In the genomic region with DNA sequence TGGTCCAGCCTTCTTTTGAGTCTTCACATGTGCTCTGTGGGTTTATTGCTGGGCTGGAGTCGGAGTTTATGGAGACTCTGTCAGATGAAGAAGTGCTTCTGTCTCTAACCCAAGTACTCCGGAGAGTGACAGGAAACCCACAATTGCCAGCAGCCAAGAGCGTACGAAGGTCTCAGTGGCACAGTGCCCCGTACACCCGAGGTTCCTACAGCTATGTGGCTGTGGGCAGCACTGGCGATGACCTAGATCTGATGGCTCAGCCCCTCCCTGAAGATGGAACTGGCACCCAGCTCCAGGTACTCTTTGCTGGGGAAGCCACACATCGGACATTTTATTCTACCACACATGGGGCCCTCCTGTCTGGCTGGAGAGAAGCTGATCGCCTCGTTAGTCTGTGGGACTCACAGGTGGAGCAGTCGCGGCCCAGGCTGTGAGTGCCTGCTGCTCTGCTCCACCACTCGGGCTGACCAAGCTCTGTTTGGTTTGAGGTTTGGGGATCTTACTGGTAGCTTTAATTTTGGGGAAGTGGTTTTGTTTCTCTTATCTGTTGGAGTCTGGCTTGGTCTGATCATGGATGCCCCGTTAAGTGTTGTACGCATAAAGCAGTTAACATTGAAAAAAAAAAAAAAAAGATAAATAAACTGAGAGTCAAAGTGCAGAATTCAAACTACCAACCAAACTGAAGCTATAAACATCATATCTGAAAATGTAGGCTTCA, we compare ENCODE assay signal across 6 mouse cellular contexts.
DNase-seq lines count a peak whose midpoint lies in the region; ATAC-seq and TF ChIP-seq lines count a peak whose summit lies in the region.
"Not testable (repeated sequence)": the region's sequence is repeated elsewhere in the genome, so short reads cannot be mapped to it uniquely, and the experiment has no call there.

No protein-coding gene starts in this region.

- H3K27me3 ChIP-seq in MEL (ENCODE audit: control insufficient read depth in 1 of 2, insufficient read depth in 2 of 2, low read length in 2 of 2), result not testable (repeated sequence)

- ATAC-seq in granulocyte monocyte progenitor cell, adult 5-6 weeks (replicated peaks; ENCODE audit: poor library complexity, severe bottlenecking), result peak; percentile 96
- ATAC-seq in megakaryocyte, adult 5-6 weeks (ENCODE audit: poor library complexity, severe bottlenecking), result peak; percentile 86
- peak; percentile 95 for ATAC-seq in megakaryocyte-erythroid progenitor cell, adult 5-6 weeks (replicated peaks; ENCODE audit: low FRiP score, low TSS enrichment, poor library complexity, severe bottlenecking)

- TF ChIP-seq POLR2A in MEL (IDR thresholded peaks at IDR 0.05; ENCODE audit: control insufficient read depth in 1 of 2, insufficient read depth in 1 of 2, low read depth in 1 of 2, low read length in 2 of 2, poor library complexity in 1 of 2), result not testable (repeated sequence)

- TF ChIP-seq EP300 in MEL (IDR thresholded peaks at IDR 0.05; ENCODE audit: low read depth in 1 of 2, low read length in 2 of 2), result peak; percentile 86 to 87

- not testable (repeated sequence) for H3K36me3 ChIP-seq in MEL (ENCODE audit: control insufficient read depth in 1 of 2, insufficient read depth in 2 of 2, low read length in 2 of 2)

- H3K79me2 ChIP-seq in MEL (ENCODE audit: control insufficient read depth, insufficient read depth, low read length, poor library complexity), result not testable (repeated sequence)

- DNase-seq in 416B (ENCODE audit: low read depth) (peak; percentile 89), MEL (ENCODE audit: low read depth, low spot score) (peak; percentile 66)
- DNase-seq in c-Kit-positive CD71-negative TER-119-negative erythroid progenitor cells, embryonic 14.5 days (ENCODE audit: low read depth), result peak; percentile 1

- not testable (repeated sequence) for H3K4me3 ChIP-seq in MEL (ENCODE audit: control insufficient read depth in 1 of 2, insufficient read depth in 1 of 2, low read depth in 2 of 2, low read length in 2 of 2)

- not testable (repeated sequence) for H3K27ac ChIP-seq in MEL (ENCODE audit: control insufficient read depth, low read depth, low read length)

- not testable (repeated sequence) for H3K4me1 ChIP-seq in MEL (ENCODE audit: control insufficient read depth in 1 of 2, insufficient read depth in 2 of 2, low read length in 2 of 2)

- not testable (repeated sequence) for TF ChIP-seq CTCF in MEL (IDR thresholded peaks at IDR 0.05 in 2 of 3, conservative IDR thresholded peaks at IDR 0.05 in 1 of 3; ENCODE audit: control insufficient read depth in 1 of 3, insufficient read depth in 1 of 3, low read depth in 2 of 3, low read length in 3 of 3, poor library complexity in 1 of 3, severe bottlenecking in 1 of 3)

- not testable (repeated sequence) for TF ChIP-seq RAD21 in MEL (IDR thresholded peaks at IDR 0.05; ENCODE audit: low read depth, low read length)

- H3K9me3 ChIP-seq in MEL (replicated peaks; ENCODE audit: insufficient read depth, low read length), result not testable (repeated sequence)

- not testable (repeated sequence) for H3K9ac ChIP-seq in MEL (ENCODE audit: control insufficient read depth, low read depth, low read length, poor library complexity, severe bottlenecking)

TF ChIP-seq in MEL, 35 proteins besides CTCF, POLR2A, EP300 and RAD21:
- peak; percentile 63; the same call in 1 of the 2 replicates for TF ChIP-seq ETS1 (IDR thresholded peaks at IDR 0.05; ENCODE audit: low read depth, low read length)
- TF ChIP-seq GATA1 (IDR thresholded peaks at IDR 0.05; ENCODE audit: low read depth, low read length), result peak; percentile 83
- TF ChIP-seq MAFK (IDR thresholded peaks at IDR 0.05; ENCODE audit: borderline replicate concordance, low read depth, low read length), result peak; percentile 45; the same call in 1 of the 2 replicates
- TF ChIP-seq RCOR1 (IDR thresholded peaks at IDR 0.05; ENCODE audit: low read depth, low read length), result peak; percentile 80
- peak; percentile 95 for TF ChIP-seq ZNF384 (IDR thresholded peaks at IDR 0.05; ENCODE audit: low read depth, low read length)
- TF ChIP-seq HCFC1 (IDR thresholded peaks at IDR 0.05; ENCODE audit: low read depth, low read length), result peak; percentile 46; the same call in 1 of the 2 replicates
- TF ChIP-seq MYB (IDR thresholded peaks at IDR 0.05; ENCODE audit: low read depth, low read length), result peak; percentile 75; the same call in 1 of the 2 replicates
- peak; percentile 56 for TF ChIP-seq SIN3A (IDR thresholded peaks at IDR 0.05; ENCODE audit: low read length)
- peak; percentile 79 for TF ChIP-seq TCF12 (IDR thresholded peaks at IDR 0.05; ENCODE audit: low read depth, low read length)

Comparison
In these comparisons a context has a peak if more than half of its experiments do, and no peak if none do; other contexts are left out.
1. DNase-seq: peak in every context shown above with its lines; median percentile 89 in 416B; 66 in MEL; 1 in c-Kit-positive CD71-negative TER-119-negative erythroid progenitor cells, embryonic 14.5 days.